Mouse (Mus musculus) CD4-positive helper T cell, adult 2 months (primary cell): Measurements from ENCODE around the gene Eci2.
A peak's percentile ranks its signal among the peaks of the same experiment; 100 is the strongest.
"Not testable (repeated sequence)": the region's sequence is repeated elsewhere in the genome, so short reads cannot be mapped to it uniquely, and the experiment has no call there.

ENCODE experiments used
- DNase-seq: peaks from one replicate; pipeline ENCODE4 v3.0.0-alpha.2; 2012; ENCODE audit warnings: low read depth, missing footprints, low spot score

The Eci2 gene

GRCm38 (mm10) chr13:34993085-34993484 lies 33.8 kb downstream of the Eci2 start:
- DNase-seq, result no peak

GRCm38 (mm10) chr13:34991581-34992273 lies 35.2 kb downstream of the Eci2 start:
- DNase-seq, result no peak

- DNase-seq, result not testable (repeated sequence)
Measured at GRCm38 (mm10) chr13:34983479-34983878, 43.4 kb downstream of the Eci2 start.

- not testable (repeated sequence) for DNase-seq
Measured at GRCm38 (mm10) chr13:34978635-34979034, 48.3 kb downstream of the Eci2 start.

GRCm38 (mm10) chr13:34977410-34977809 lies 49.5 kb downstream of the Eci2 start:
- no peak for DNase-seq

- no peak for DNase-seq
Measured at GRCm38 (mm10) chr13:34976116-34976515, 50.8 kb downstream of the Eci2 start.

GRCm38 (mm10) chr13:34973770-34974169 lies 53.1 kb downstream of the Eci2 start:
- peak; percentile 25 for DNase-seq

- DNase-seq, result peak; percentile 53
Measured at GRCm38 (mm10) chr13:34973149-34973548, 53.7 kb downstream of the Eci2 start.

GRCm38 (mm10) chr13:34972456-34972855 lies 54.4 kb downstream of the Eci2 start:
- DNase-seq, result not testable (repeated sequence)

GRCm38 (mm10) chr13:34965647-34966046 lies 61.2 kb downstream of the Eci2 start:
- DNase-seq, result not testable (repeated sequence)

- DNase-seq, result no peak
Measured at GRCm38 (mm10) chr13:34964866-34965265, 62.0 kb downstream of the Eci2 start.

- no peak for DNase-seq
Measured at GRCm38 (mm10) chr13:34964419-34964818, 62.5 kb downstream of the Eci2 start.

- no peak for DNase-seq
Measured at GRCm38 (mm10) chr13:34963511-34964397, 63.1 kb downstream of the Eci2 start, which contains the start of gene Eci3. Gene Eci3 (minus strand): TSS chr13:34963810.

- DNase-seq, result no peak
Measured at GRCm38 (mm10) chr13:34960996-34961770, 65.7 kb downstream of the Eci2 start.

- not testable (repeated sequence) for DNase-seq
Measured at GRCm38 (mm10) chr13:34958158-34958557, 68.7 kb downstream of the Eci2 start.

GRCm38 (mm10) chr13:34956901-34957300 lies 70.0 kb downstream of the Eci2 start:
- DNase-seq, result peak; percentile 70

- not testable (repeated sequence) for DNase-seq
Measured at GRCm38 (mm10) chr13:34951437-34951836, 75.5 kb downstream of the Eci2 start.

- DNase-seq, result no peak
Measured at GRCm38 (mm10) chr13:34942370-34942769, 84.5 kb downstream of the Eci2 start.

- DNase-seq, result no peak
Measured at GRCm38 (mm10) chr13:34934931-34935644, 91.8 kb downstream of the Eci2 start.
